Comparison of ENCODE assay signal across 10 mouse cellular contexts in genomic region chr5:149689860-149690259, GRCm38 (mm10).
"Had no signal": no experiment of that assay in that cellular context is flagged by ENCODE, and none has a peak within 500 bp of the region (broad histone marks: within the 10 kb centered on the region; RNA-seq: fewer than 3 reads in every experiment).

No protein-coding gene starts in this region.

- H3K4me2 ChIP-seq: limb, embryonic 15.5 days; liver, embryonic 12.5 days; lung, embryonic 14.5 days; midbrain, embryonic 12.5 days had no signal

- H3K27ac ChIP-seq: left cerebral cortex, adult 2 months; limb, embryonic 15.5 days; liver, embryonic 12.5 days; midbrain, embryonic 12.5 days; stomach, postnatal 0 days had no signal

- H3K9ac ChIP-seq: limb, embryonic 15.5 days; liver, embryonic 12.5 days; lung, embryonic 14.5 days; midbrain, embryonic 12.5 days had no signal

- H3K4me1 ChIP-seq: megakaryocyte, embryonic 14.5 days; midbrain, embryonic 12.5 days had no signal

- H3K27me3 ChIP-seq: limb, embryonic 15.5 days; liver, embryonic 12.5 days; megakaryocyte, embryonic 14.5 days; midbrain, embryonic 12.5 days had no signal

- H3K9me3 ChIP-seq: limb, embryonic 15.5 days; midbrain, embryonic 12.5 days had no signal

- ATAC-seq: liver, embryonic 12.5 days had no signal

- DNase-seq: kidney, adult 9 months; kidney, postnatal 14 days; lung, embryonic 14.5 days; right cerebral cortex, postnatal 14 days had no signal

- H3K36me3 ChIP-seq: limb, embryonic 15.5 days; midbrain, embryonic 12.5 days had no signal

- H3K4me3 ChIP-seq: left cerebral cortex, adult 2 months; limb, embryonic 15.5 days; liver, embryonic 12.5 days; megakaryocyte, embryonic 14.5 days; midbrain, embryonic 12.5 days had no signal
